In genomic region chr15:99087253-99088075, GRCm38 (mm10) we compare ENCODE assay signal across 9 mouse cellular contexts. TPM values are rescaled to one million over a fixed set of nuclear protein-coding genes. Genes with fewer than 3 reads are reported as not detected.
DNase-seq lines count a peak whose midpoint lies in the region; ATAC-seq and TF ChIP-seq lines count a peak whose summit lies in the region.
"Had no signal": no experiment of that assay in that cellular context is flagged by ENCODE, and none has a peak within 500 bp of the region (broad histone marks: within the 10 kb centered on the region; RNA-seq: fewer than 3 reads in every experiment).

TSS of gene C1ql4 (minus strand) at chr15:99087817.

- TF ChIP-seq POLR2A in kidney, adult 2 months (IDR thresholded peaks at IDR 0.05; ENCODE audit: low read depth, low read length) = no peak

- H3K9ac ChIP-seq in hindbrain, embryonic 16.5 days (ENCODE audit: low read depth, low read length) = no peak within 1 kb of the TSS; the same call in 1 of the 2 replicates

- peak; percentile 38 for TF ChIP-seq CTCF in kidney, adult 2 months (conservative IDR thresholded peaks at IDR 0.05; ENCODE audit: insufficient read depth, insufficient read length, low read depth, low read length)

- H3K4me3 ChIP-seq in kidney, adult 2 months (ENCODE audit: insufficient read depth, low read depth, low read length) = peak within 1 kb of the TSS; percentile 9; the same call in 1 of the 2 replicates
- H3K4me3 ChIP-seq in hindbrain, embryonic 16.5 days (ENCODE audit: low read length) = peak within 1 kb of the TSS; percentile 25

- H3K4me2 ChIP-seq in hindbrain, embryonic 16.5 days (ENCODE audit: low read length) = peak within 1 kb of the TSS; percentile 55

- 15% methylated on average over 60 of the region's 60 CpGs for WGBS in kidney, adult 2 months
- WGBS in hindbrain, embryonic 16.5 days = 5% methylated on average over 56 of the region's 60 CpGs

- H3K4me1 ChIP-seq in kidney, adult 2 months (ENCODE audit: control insufficient read depth, insufficient read depth, low read length) = peaks cover 9% of the 10 kb centered on the region; the same call in 1 of the 2 replicates
- peaks cover 5% of the 10 kb centered on the region; the same call in 1 of the 2 replicates for H3K4me1 ChIP-seq in hindbrain, embryonic 16.5 days (ENCODE audit: control insufficient read depth, insufficient read depth, low read depth, low read length)

- no peaks in the 10 kb centered on the region for H3K9me3 ChIP-seq in hindbrain, embryonic 16.5 days (ENCODE audit: control insufficient read depth, low read length)

- H3K27me3 ChIP-seq in kidney, adult 2 months (replicated peaks; ENCODE audit: control insufficient read depth, insufficient read depth, low read length) = no peaks in the 10 kb centered on the region
- peaks cover 47% of the 10 kb centered on the region for H3K27me3 ChIP-seq in hindbrain, embryonic 16.5 days (replicated peaks; ENCODE audit: control insufficient read depth, insufficient read depth, low read length)

- H3K27ac ChIP-seq in kidney, adult 2 months (ENCODE audit: insufficient read depth, low read depth, low read length) = no peak within 1 kb of the TSS
- H3K27ac ChIP-seq in hindbrain, embryonic 16.5 days (ENCODE audit: low read depth, low read length) = no peak within 1 kb of the TSS
- H3K27ac ChIP-seq: macrophage had no signal

- no peak for DNase-seq in kidney, adult 2 months
- no peak for DNase-seq in kidney, adult 9 months
- peak; percentile 57 for DNase-seq in embryo, embryonic 10.5 days (ENCODE audit: low spot score)
- peak; percentile 53 for DNase-seq in thymus, postnatal 0 days (ENCODE audit: low spot score)
- no peak for DNase-seq in frontal cortex, adult 2 months (ENCODE audit: extremely low spot score in 1 of 2, low spot score in 1 of 2)
- DNase-seq in cerebellum, adult 18-20 months = no peak

- H3K36me3 ChIP-seq in kidney, adult 2 months (ENCODE audit: control insufficient read depth, insufficient read depth, low read length) = no peaks in the 10 kb centered on the region
- H3K36me3 ChIP-seq in hindbrain, embryonic 16.5 days (ENCODE audit: control insufficient read depth, insufficient read depth, low read length) = no peaks in the 10 kb centered on the region

- 0 out of 2 replicates have a peak, but pooled peaks have one; percentile 9 for ATAC-seq in hindbrain, embryonic 16.5 days
- peak; percentile 35; the same call in 1 of the 2 replicates for ATAC-seq in megakaryocyte progenitor cell, adult 5-6 weeks (replicated peaks; ENCODE audit: poor library complexity)

RNA-seq across cellular contexts. Expression of gene C1ql4, which starts in this region (rescaled TPM):
- polyA plus RNA-seq in kidney, adult 2 months (2012; rRNA removed) = 0.44 and 0.61 TPM in 2 replicates
- polyA plus RNA-seq in hindbrain, embryonic 16.5 days (2015; fragmentation: Nextera tagmentation; extraction: Ambion mirVana) = 4.0 and 5.7 TPM in 2 replicates
- total RNA-seq in megakaryocyte progenitor cell, adult 5-6 weeks (2015) = not detected in 2 replicates
- total RNA-seq in megakaryocyte progenitor cell, adult 5-6 weeks (2017) = not detected in 2 replicates
- 0.18 TPM in 1 of 2 replicates, not detected in the other for polyA plus RNA-seq in thymus, postnatal 0 days (2015; fragmentation: Nextera tagmentation; extraction: Ambion mirVana)
- polyA plus RNA-seq in frontal cortex, adult 2 months (2012; rRNA removed) = not detected in 2 replicates
- polyA plus RNA-seq: macrophage had no signal

Comparison
In these comparisons a context has a peak if more than half of its experiments do, and no peak if none do; other contexts are left out.
1. Peak in ATAC-seq in megakaryocyte progenitor cell, adult 5-6 weeks; RNA of the gene not detected or under 1 TPM.
2. Peak in DNase-seq in thymus, postnatal 0 days; RNA of the gene not detected or under 1 TPM.